Mouse (Mus musculus) bone marrow, adult 2 months (tissue): ENCODE data around the gene Grid2ip.

Experiments used
- CTCF ChIP-seq: fragments of 200-500 bp; IDR thresholded peaks from 2 replicates; pipeline ENCODE4 v1.5.1; 2011; ENCODE audit warnings: low read length, control low read depth; ENCODE audit not compliant: control insufficient read depth, insufficient read depth
- POLR2A ChIP-seq: fragments of 200-500 bp; IDR thresholded peaks from 2 replicates; pipeline ENCODE4 v1.6.1; 2011; ENCODE audit warnings: low read depth, mild to moderate bottlenecking, control low read depth, low read length, borderline replicate concordance; ENCODE audit not compliant: control insufficient read depth

- no peak for TF ChIP-seq CTCF
- peak; percentile 71; the same call in 1 of the 2 replicates for TF ChIP-seq POLR2A
Observed at GRCm38 (mm10) chr5:143403221-143404147, 46.3 kb downstream of the Grid2ip start, which contains the start of gene Kdelr2.
